Mouse (Mus musculus): ENCODE results near the gene Etv5.

DNA sequence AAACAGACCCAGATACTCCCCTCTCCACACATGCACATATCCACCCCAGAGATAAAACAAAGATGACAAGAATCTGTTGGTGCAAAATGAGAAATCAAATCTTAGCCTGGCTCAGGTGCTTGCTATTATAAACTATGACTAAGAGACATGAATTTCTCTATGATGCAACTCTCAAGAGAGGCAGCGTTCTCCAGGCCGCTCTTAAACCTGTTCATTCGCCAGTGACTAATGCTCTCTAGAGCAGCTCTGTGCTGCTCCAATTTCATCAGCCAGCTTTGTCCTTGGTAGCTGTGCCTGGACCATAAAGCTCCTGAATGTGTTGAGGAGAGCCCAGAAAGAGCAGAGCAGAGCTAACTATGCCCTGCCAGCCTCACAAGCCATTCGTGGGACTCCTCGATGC lies 5.0 kb downstream of the Etv5 start:
- no peak for TF ChIP-seq CTCF (IDR thresholded peaks at IDR 0.05; ENCODE audit: borderline replicate concordance, extremely low read depth, insufficient read depth, insufficient read length)
- no peak for TF ChIP-seq POLR2A (IDR thresholded peaks at IDR 0.05; ENCODE audit: borderline replicate concordance, extremely low read depth, insufficient read depth, insufficient read length, poor library complexity, severe bottlenecking)
